Mouse (Mus musculus): ENCODE results near the gene Elmod3.

DNA sequence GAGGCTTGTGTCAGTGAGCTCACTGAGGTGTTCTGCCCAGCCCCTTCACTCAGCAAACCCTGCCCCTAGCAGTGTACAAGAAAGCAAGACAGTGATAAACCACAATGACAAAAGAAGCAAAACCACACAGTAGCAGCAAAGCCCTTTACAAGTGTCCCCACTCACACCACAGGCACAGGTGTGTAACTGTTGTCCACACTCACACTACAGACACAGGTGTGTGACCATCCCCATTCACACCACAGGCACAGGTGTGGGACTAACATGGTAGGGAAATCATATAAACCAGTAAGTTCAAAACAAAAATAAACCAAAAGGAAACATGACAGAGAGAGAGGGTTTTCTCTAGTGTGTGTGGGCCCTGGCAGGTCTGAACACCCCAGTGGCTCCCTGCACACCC lies 9.9 kb downstream of the Elmod3 start:
- TF ChIP-seq CTCF (IDR thresholded peaks at IDR 0.05; ENCODE audit: low read depth) (no peak), EP300 (IDR thresholded peaks at IDR 0.05; ENCODE audit: low read depth) (no peak)

All from liver, postnatal 0 days (tissue).